Mouse (Mus musculus) midbrain, embryonic 12.5 days (tissue): ENCODE results near the gene Pkd2l1. TPM values are rescaled to one million over a fixed set of nuclear protein-coding genes. Genes with fewer than 3 reads are reported as not detected.

Experiments used
- ATAC-seq: fragments of 200-750 bp; cut with Nextera tagmentation; 2 replicates; pipeline ENCODE4 v1.8.0; 2017; ENCODE audit warnings: low read depth, moderate TSS enrichment, moderate library complexity; ENCODE audit not compliant: low FRiP score
- H3K27ac ChIP-seq: fragments of 300-500 bp; sonication (generic); replicated peaks from 2 replicates; pipeline ENCODE4 v1.5.1; 2016; ENCODE audit warnings: mild to moderate bottlenecking
- H3K27me3 ChIP-seq: fragments of 300-500 bp; sonication (generic); 2 replicates; pipeline ENCODE4 v1.6.1; 2016; ENCODE audit warnings: mild to moderate bottlenecking
- H3K36me3 ChIP-seq: fragments of 300-500 bp; sonication (generic); 2 replicates; pipeline ENCODE4 v1.6.1; 2016
- H3K4me1 ChIP-seq: fragments of 300-500 bp; sonication (generic); 2 replicates; pipeline ENCODE4 v1.6.1; 2016
- H3K4me2 ChIP-seq: fragments of 300-500 bp; sonication (generic); replicated peaks from 2 replicates; pipeline ENCODE4 v1.6.1; 2016; ENCODE audit warnings: mild to moderate bottlenecking, moderate library complexity
- H3K4me3 ChIP-seq: fragments of 300-500 bp; sonication (generic); 2 replicates; pipeline ENCODE4 v1.5.1; 2016; ENCODE audit warnings: mild to moderate bottlenecking
- H3K9ac ChIP-seq: fragments of 300-500 bp; sonication (generic); replicated peaks from 2 replicates; pipeline ENCODE4 v1.6.1; 2016; ENCODE audit warnings: mild to moderate bottlenecking, moderate library complexity
- H3K9me3 ChIP-seq: fragments of 300-500 bp; sonication (generic); 2 replicates; pipeline ENCODE4 v1.6.1; 2016; ENCODE audit warnings: mild to moderate bottlenecking
- polyA plus RNA-seq: library from polyadenylated mRNA; unstranded; fragments of >200 nt; fragmentation: Nextera tagmentation; extraction: Ambion mirVana; gene quantifications from 2 replicates; pipeline ENCODE4 v1.2.1, GENCODE M21; 2016

Gene Pkd2l1
- polyA plus RNA-seq, 1 experiment from 2014 or later: 0.15 TPM

DNA sequence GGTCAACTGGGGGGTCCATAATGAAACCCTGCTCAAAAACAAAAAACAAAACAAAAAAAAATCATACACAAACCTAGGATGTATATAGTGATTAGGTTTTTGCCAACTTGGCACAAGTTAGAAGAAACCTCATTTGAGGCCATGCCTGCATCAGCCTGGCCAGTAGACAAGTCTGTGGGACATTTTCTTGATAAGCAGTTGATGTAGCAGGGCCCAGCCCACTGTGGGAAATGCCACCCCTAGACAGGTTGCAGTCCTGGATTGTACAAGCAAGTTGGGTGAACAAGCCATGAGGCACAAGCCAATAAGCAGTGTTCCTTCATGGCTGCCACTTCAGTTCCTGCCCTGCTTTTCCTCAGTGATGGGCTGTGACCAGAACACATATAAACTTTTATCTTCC lies 91.4 kb downstream of the Pkd2l1 start:
- H3K36me3 ChIP-seq: peaks cover 40% of the 10 kb centered on the region
- 0 out of 2 replicates have a peak, but pooled peaks cover 2% of the 10 kb centered on the region for H3K9me3 ChIP-seq
- ATAC-seq: no peak
- H3K4me3 ChIP-seq: no peak overlapping the region
- 0 out of 2 replicates have a peak, but pooled peaks cover 8% of the 10 kb centered on the region for H3K4me1 ChIP-seq
- H3K4me2 ChIP-seq: no peak overlapping the region
- no peak overlapping the region for H3K9ac ChIP-seq
- H3K27ac ChIP-seq: no peak overlapping the region
- H3K27me3 ChIP-seq: no peaks in the 10 kb centered on the region

Other genes starting within 250 kb of the Pkd2l1 start
- 0.16 and 0.24 TPM in 2 replicates for gene Cpn1, start 205.9 kb downstream of the Pkd2l1 start, polyA plus RNA-seq
- not detected in 2 replicates for gene Cyp2c23, start 163.2 kb downstream of the Pkd2l1 start, polyA plus RNA-seq
- 22.0 and 23.6 TPM in 2 replicates for gene Erlin1, start 122.7 kb downstream of the Pkd2l1 start, polyA plus RNA-seq
- gene Chuk, start 85.0 kb downstream of the Pkd2l1 start, polyA plus RNA-seq: 65.8 and 66.9 TPM in 2 replicates
- 40.1 and 41.7 TPM in 2 replicates for gene Cwf19l1, start 56.6 kb downstream of the Pkd2l1 start, polyA plus RNA-seq
- gene Bloc1s2, start 46.0 kb downstream of the Pkd2l1 start, polyA plus RNA-seq: 116 and 120 TPM in 2 replicates
- 0.62 and 1.4 TPM in 2 replicates for gene Scd3, start 10.8 kb upstream of the Pkd2l1 start, polyA plus RNA-seq
- 419 and 424 TPM in 2 replicates for gene Scd2, start 101.2 kb upstream of the Pkd2l1 start, polyA plus RNA-seq
- 0.10 and 0.11 TPM in 2 replicates for gene Scd4, start 140.7 kb upstream of the Pkd2l1 start, polyA plus RNA-seq
- gene Scd1, start 215.4 kb upstream of the Pkd2l1 start, polyA plus RNA-seq: 11.1 and 11.9 TPM in 2 replicates